Mouse (Mus musculus): Measurements from ENCODE around the gene Nxph4.

Nxph4 gene

GRCm38 (mm10) chr10:127534036-127534928 lies at the start of gene Nxph4:
Nxph4 (minus strand) TSS chr10:127534559.
- DNase-seq (ENCODE audit: low read depth, low spot score), result no peak

DNA sequence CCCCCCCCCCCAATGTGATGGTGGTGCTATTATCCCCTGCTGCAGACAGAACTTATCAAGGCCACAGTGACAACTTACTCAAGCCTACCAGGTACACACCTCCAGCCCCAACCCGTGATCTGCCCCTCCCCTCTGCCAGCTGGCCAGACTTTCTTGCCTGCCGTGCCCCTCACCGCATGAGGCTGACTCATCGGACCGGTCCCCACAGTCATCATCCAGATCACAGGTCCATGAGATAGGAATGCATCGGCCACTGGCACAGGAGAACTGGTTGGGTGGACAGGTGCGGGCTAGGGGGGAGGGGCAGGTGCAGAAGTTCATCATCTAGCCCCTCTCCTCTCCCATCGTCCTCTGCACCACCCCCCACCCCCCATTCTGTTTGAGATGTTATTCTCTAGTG lies 49.3 kb upstream of the Nxph4 start:
- no peak for DNase-seq (ENCODE audit: low read depth, low spot score)

DNA sequence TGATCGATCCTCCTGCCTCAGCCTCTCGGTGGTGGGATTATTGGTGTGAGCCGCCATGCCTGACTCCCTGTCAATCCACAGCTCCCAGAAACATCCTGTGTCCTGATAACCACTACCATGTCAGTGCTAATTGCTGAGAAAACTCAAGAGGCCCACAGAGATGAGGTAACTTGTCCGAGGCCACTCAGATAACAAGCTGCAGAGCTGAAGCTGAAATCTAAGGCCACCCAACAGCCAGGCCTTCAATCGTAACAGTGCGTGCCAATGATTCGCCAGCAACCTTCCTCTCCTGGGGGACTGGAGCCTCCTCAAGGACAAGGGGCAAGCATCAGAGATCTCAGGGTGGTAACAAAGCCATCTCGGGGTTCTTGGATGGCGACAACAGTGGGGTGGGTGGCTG lies 46.9 kb upstream of the Nxph4 start:
- DNase-seq (ENCODE audit: low read depth, low spot score), result no peak

DNA sequence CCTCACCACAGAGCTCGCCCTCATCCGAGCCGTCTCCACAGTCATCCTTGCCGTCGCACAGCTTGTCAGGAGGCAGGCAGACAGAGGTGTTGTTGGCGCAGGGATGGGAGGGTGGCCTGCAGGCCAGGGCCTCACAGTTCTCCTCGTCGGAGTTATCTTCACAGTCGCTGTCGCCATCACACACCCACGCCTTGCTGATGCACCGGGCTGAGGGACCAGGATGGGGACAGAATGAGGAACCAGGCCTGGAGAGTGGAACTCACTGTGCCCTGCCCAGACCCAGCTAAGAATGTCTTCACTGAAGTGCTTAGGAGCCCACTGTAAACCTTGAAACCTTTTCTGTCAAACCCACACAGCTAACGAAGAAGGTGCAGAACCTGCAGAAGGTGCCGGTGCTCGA lies 43.6 kb upstream of the Nxph4 start:
- no peak for DNase-seq (ENCODE audit: low read depth, low spot score)

GRCm38 (mm10) chr10:127577156-127577555 lies 42.8 kb upstream of the Nxph4 start:
- no peak for DNase-seq (ENCODE audit: low read depth, low spot score)

GRCm38 (mm10) chr10:127576381-127576961 lies 42.1 kb upstream of the Nxph4 start:
- peak; percentile 36 for DNase-seq (ENCODE audit: low read depth, low spot score)

DNA sequence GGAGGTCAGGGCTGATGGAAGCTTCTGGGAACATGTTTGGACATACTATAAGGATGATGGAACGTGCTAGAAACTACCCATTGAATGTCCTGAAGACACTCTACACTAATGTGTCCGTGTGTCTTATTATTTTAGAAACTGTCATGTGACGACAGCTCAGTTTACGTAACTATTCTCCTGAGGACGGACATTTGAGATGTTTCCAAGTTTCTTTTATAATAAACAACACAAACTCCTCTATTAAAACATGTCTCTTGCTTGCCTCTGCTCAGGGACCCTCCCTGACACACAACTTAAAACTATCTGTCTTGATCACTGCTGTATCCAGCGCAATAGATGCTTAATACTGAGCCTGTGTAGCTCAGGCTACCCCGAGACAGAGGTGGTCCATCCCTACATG lies 41.4 kb upstream of the Nxph4 start:
- no peak for DNase-seq (ENCODE audit: low read depth, low spot score)

GRCm38 (mm10) chr10:127572281-127572680 lies 37.9 kb upstream of the Nxph4 start:
- no peak for DNase-seq (ENCODE audit: low read depth, low spot score)

DNA sequence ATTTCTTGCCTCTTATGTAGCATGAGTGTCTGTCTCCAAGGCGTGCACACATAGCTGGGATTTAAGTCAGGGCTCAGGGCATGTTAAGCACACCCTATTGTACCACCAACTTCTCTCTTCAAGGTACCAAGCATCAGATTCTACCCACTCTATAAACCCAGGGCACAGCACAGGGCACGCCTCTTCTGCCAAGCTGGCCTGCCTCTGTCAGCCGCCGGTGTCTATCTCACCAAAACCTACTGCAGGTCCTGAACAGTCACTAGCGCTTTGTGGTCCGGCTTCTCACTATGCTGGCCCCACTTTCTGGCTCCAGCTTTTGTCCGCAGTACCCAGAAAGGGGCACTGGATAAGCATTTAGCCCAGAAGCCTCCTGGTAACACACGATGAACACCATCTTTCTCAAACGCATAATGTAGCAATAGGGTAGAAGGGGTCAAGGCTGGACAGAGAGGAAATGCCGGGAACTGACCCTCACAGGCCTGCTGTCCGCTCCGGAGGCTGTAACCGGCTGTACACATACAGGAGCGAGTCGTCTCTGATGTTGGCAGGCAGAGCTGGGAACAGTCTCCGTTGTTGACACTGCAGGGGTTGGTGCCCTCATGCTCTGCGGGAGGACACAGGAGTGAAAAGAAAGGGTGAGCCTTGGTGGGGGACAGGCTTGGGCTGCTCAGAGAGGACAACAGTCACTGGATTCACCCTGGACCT lies 36.7 kb upstream of the Nxph4 start:
- DNase-seq (ENCODE audit: low read depth, low spot score), result no peak

DNA sequence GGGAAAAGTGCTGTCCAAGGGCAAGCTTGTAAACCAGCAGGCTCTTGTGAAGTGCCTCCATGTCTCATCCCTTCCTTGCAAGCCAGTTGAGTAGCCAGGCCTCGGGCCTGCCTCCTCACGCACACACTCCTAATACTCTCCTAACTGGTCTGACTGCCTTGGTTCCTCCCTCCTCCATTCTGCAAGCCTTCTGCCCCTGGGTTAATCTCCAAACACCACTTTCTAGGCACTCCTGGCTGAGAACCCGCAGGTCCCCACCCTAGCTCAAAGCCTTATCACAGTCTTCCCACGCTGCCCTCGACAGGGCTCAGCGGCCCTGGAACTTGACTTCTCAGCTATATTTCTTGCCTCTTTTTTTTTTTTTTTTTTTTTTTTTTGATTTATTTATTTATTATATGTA lies 36.0 kb upstream of the Nxph4 start:
- no peak for DNase-seq (ENCODE audit: low read depth, low spot score)

DNA sequence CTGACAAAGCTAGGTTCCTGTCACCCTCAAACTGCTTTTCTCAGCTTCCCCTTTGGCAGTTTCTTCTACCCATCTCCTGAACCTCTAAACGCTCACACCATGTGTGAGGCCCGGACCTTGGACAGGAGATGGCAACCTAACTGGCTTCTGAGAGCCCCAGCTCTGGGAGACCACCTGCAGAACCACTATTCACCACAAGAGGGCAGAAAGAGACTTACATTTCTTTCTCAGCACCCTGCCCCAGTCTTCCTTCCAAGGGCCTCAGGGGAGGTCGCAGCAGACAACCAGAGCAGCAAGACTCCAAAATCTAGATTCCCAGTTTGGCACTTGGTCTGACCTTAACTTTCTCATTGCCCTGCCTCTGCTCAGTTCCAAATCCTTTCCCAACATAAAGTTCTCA lies 35.1 kb upstream of the Nxph4 start:
- peak; percentile 70 for DNase-seq (ENCODE audit: low read depth, low spot score)

DNA sequence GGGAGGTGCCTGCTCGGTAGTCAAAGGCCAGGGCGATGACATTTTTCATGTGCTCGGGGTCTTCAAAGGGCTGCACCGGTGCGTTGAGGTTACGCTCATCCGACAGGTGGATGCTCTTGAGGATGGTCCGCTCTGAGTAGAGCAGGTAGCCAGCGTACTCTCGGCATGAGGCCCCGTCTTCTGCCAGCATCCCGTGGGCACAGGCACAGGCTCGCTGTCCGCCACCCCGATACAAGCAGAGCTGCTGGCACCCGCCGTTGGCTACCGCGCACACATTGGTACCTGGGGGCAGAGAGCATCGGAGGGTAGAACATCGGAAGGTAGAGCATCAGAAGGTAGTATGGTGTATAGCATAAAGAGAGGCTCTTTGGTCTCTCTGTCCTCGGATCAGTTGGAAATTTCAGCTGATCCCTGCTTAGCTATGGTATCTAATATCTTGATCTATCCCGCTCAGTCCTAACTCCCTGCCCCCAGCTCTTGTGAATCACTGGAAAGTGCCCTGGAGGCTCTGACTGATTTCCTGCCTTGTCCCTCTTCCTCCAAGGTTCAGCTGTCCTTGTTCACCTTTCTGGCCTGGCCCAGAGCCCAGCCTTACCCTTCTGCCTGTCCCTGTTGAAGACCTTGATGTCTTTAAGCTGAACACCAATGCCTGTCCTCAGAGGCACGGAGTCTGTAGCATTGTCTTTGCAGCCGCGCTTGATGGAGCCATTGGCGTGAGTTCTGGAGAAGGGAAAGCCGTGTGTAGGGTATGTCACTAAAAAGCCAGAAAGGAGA lies 32.4 kb upstream of the Nxph4 start:
- no peak for DNase-seq (ENCODE audit: low read depth, low spot score)

- DNase-seq (ENCODE audit: low read depth, low spot score), result no peak
These were observed 29.9 kb upstream of the Nxph4 start for GRCm38 (mm10) chr10:127564301-127564700.

GRCm38 (mm10) chr10:127563840-127564239 lies 29.5 kb upstream of the Nxph4 start:
- no peak for DNase-seq (ENCODE audit: low read depth, low spot score)

GRCm38 (mm10) chr10:127561145-127561544 lies 26.8 kb upstream of the Nxph4 start:
- DNase-seq (ENCODE audit: low read depth, low spot score), result no peak

DNA sequence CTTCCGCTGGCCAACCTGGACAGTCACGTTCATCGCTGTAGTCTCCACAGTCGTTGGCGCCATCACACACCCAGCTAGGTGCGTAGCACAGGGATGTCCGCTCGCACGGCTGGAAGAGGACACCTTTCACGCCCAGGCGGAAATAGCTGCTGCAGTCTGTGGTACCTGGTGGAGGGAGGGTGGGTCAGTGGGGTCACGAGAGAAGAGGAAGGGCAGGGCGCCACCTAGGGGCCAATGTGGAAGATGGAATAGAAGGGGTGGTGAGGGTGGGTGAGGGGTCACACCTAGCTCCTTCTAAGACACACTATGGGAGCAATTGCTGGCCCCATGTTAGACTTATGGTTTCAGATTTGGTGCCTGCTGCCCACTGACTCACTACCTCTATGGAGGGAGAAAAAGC lies 23.0 kb upstream of the Nxph4 start:
- DNase-seq (ENCODE audit: low read depth, low spot score), result no peak

DNA sequence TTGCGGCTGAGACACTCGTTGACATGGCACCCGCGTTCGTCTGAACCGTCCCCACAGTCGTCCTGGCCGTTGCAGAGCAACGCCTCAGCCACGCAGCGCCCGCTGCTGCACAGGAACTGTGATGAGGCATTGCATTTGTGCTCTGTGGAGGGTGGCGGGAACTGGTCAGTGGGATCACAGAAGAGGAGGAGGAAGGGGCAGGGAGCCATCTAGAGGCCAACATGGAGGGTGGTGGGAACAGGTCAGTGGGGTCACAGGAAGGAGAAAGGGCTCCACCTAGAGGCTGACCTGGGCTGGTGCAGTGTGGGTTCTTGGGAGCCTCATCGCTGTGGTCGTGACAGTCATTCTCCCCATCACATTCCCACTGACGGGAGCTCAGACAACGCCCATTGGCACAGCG lies 21.3 kb upstream of the Nxph4 start:
- peak; percentile 68 for DNase-seq (ENCODE audit: low read depth, low spot score)

DNA sequence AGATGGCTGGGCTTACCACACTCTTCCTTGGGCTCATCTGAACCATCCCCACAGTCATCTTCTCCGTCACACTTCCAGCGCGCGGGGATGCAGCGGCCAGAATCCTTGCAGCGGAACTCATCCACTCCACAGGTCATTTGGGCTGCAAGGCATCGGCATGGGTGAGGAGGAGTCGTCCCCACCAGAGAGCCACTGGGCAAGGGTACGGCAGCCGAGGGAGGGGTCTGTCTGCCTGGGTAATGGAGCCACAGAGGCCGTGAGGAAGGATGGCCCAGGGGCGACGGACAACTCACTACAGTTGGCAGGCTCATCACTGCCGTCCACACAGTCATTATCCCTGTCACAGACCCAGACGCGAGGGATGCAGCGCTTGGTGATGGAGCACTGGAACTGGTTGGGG lies 15.5 kb upstream of the Nxph4 start:
- DNase-seq (ENCODE audit: low read depth, low spot score), result no peak

GRCm38 (mm10) chr10:127548236-127548635 lies 13.9 kb upstream of the Nxph4 start:
- no peak for DNase-seq (ENCODE audit: low read depth, low spot score)

- no peak for DNase-seq (ENCODE audit: low read depth, low spot score)
These were observed 12.1 kb upstream of the Nxph4 start for GRCm38 (mm10) chr10:127546505-127546904.

DNA sequence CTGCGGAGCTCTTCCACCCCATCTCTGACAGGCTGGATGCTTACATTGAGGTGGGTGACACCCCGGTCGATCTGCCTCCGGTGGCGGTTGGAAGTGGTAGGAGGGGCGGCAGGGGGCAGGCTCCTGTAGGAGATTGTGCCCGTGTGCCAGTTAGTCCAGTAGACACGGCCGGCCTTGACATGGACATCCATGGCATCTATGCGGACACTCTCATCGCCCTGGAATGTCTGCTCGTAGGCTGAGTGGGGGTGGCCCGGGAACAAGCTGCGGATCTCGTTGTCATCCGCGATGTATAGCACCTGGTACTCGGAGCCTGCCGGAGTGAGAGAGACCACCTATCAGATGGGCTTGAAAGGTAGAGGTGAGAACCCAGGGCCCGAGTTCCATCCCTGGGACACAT lies 10.0 kb upstream of the Nxph4 start:
- DNase-seq (ENCODE audit: low read depth, low spot score), result no peak

- no peak for DNase-seq (ENCODE audit: low read depth, low spot score)
These were observed 9.6 kb upstream of the Nxph4 start for GRCm38 (mm10) chr10:127543916-127544315.
